Mouse (Mus musculus) embryonic fibroblast, embryonic 13.5 days (primary cell): ENCODE results near the gene Cops9. TPM values are rescaled to one million over a fixed set of nuclear protein-coding genes. Genes with fewer than 3 reads are reported as not detected.

Experiments used
- H3K27ac ChIP-seq: 2 replicates; pipeline ENCODE4 v1.5.1; 2012; ENCODE audit warnings: low read length, control low read depth, inconsistent platforms; ENCODE audit not compliant: insufficient read depth
- H3K4me1 ChIP-seq: 2 replicates; pipeline ENCODE4 v1.6.1; 2011; ENCODE audit warnings: low read length; ENCODE audit not compliant: control insufficient read depth, insufficient read depth
- H3K4me3 ChIP-seq: 2 replicates; pipeline ENCODE4 v1.5.1; 2011; ENCODE audit warnings: mild to moderate bottlenecking, control low read depth, low read length; ENCODE audit not compliant: insufficient read depth
- CTCF ChIP-seq: IDR thresholded peaks from 2 replicates; pipeline ENCODE4 v1.5.1; 2011; ENCODE audit warnings: mild to moderate bottlenecking, control low read depth, low read length, moderate library complexity, borderline replicate concordance; ENCODE audit not compliant: insufficient read depth
- POLR2A ChIP-seq: IDR thresholded peaks from 2 replicates; pipeline ENCODE4 v1.6.1; 2011; ENCODE audit warnings: low read depth, mild to moderate bottlenecking, control low read depth, low read length, moderate library complexity
- polyA plus RNA-seq: library from polyadenylated mRNA; stranded (reverse); fragments of >200 nt; gene quantifications from 2 replicates; pipeline ENCODE4 v1.2.4, GENCODE M21; 2011; ENCODE audit warnings: low read depth; ENCODE audit not compliant: missing spikeins, insufficient read length

The Cops9 gene
- polyA plus RNA-seq, 1 experiment: 188 TPM

GRCm38 (mm10) chr1:92613175-92613574 lies 28.6 kb downstream of the Cops9 start:
- TF ChIP-seq CTCF: no peak
- no peak for TF ChIP-seq POLR2A
- Histone ChIP-seq H3K4me1 (peaks cover 2% of the 10 kb centered on the region; the same call in 1 of the 2 replicates), H3K27ac (no peak overlapping the region), H3K4me3 (no peak overlapping the region)

DNA sequence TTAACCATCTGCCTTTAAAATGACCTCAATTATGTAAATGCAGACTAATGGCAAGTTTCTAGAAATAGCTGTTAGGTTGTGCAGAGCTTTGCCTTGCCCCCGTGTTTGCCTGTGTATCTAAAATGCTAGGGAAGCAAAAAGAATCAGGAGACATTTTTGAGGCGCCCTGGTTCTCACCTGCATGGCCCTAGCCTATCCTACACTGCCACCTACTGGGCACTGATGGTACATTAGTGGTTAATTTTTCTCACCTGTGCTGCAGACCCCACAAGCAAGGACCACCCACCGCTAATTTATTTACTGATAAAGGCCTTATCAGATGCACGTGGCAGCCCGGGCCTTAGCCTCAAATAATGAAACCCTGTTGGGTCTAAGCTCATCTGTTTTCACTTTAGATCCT lies 30.8 kb downstream of the Cops9 start:
- Histone ChIP-seq H3K27ac (no peak overlapping the region), H3K4me3 (no peak overlapping the region), H3K4me1 (peaks cover 2% of the 10 kb centered on the region; the same call in 1 of the 2 replicates)
- TF ChIP-seq CTCF (peak; percentile 63; the same call in 1 of the 2 replicates), POLR2A (no peak)

DNA sequence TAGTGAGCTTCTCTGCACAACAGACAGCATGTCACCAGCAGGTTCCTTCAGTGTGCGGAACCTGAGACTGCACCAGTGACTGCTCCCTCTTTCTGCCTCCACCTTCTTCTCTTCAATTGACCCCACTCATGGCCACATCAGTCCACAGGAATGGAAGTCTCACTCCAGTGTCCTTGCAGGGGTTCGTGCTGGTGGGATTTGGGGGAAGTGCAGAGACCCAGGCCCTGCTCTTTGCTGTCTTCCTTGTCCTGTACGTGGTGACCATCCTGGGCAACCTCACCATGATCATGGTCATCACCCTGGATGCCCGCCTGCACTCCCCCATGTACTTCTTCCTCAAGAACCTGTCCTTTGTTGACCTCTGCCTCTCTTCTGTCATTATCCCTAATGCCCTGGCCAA lies 34.1 kb downstream of the Cops9 start:
- no peaks in the 10 kb centered on the region for H3K4me1 ChIP-seq
- TF ChIP-seq POLR2A (no peak), CTCF (no peak)
- no peak overlapping the region for H3K4me3 ChIP-seq
- no peak overlapping the region for H3K27ac ChIP-seq

GRCm38 (mm10) chr1:92605482-92605881 lies 36.3 kb downstream of the Cops9 start, which contains the start of gene Olfr1410:
TSS of gene Olfr1410 (plus strand) at chr1:92605782.
- TF ChIP-seq POLR2A: no peak
- no peak for TF ChIP-seq CTCF
- no peak within 1 kb of the TSS for H3K4me3 ChIP-seq
- H3K27ac ChIP-seq: no peak within 1 kb of the TSS
- H3K4me1 ChIP-seq: no peaks in the 10 kb centered on the region

DNA sequence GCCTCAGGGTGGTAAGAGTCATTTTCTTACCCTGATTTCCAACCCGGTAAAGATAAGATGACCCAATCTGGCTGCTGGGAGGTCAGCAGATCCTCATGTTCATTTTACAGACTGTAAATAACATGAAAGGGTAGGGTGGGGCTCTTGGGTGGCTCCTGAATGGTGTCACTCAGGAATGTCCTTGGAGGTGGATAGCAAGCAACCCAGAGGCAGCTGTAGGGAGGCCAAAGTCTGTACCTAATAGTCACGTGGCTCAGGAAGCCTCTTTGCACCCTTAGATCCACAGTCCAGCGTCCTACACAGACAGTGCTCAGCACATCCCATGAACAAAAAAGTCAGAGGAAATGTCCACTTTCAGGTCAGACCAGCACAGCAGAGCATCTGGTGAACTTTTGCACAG lies 45.8 kb downstream of the Cops9 start:
- Histone ChIP-seq H3K4me1 (no peaks in the 10 kb centered on the region), H3K4me3 (no peak overlapping the region), H3K27ac (no peak overlapping the region)
- TF ChIP-seq POLR2A: no peak
- TF ChIP-seq CTCF: no peak

DNA sequence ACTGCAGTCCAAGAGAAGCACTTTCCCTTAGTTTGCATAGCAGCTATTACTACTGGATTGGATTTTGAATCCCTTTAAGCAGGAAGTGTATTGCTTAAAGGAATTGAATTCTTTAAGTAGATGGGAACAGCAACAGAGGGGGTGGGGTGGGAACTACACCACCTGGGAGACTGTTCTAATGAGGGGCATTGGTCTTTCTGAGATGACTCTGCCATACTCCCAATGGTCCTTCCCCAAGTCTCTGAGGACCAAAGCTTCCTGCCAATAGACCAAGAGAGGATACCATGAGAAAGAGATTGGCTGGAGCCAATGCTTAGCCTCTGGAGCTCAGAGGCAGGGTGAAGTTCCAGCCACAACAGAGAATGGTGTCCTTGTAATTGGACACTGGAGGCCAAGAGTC lies 47.7 kb downstream of the Cops9 start, which contains the start of gene Olfr1411:
Olfr1411 (plus strand) TSS at position 301 of the 400 bp plus-strand sequence.
- no peak within 1 kb of the TSS for H3K4me3 ChIP-seq
- no peaks in the 10 kb centered on the region for H3K4me1 ChIP-seq
- no peak within 1 kb of the TSS for H3K27ac ChIP-seq
- TF ChIP-seq POLR2A (no peak), CTCF (no peak)

Other genes starting within 250 kb of the Cops9 start
- 166 and 171 TPM in 2 replicates for gene Ndufa10, start 168.1 kb downstream of the Cops9 start, polyA plus RNA-seq
- gene Olfr1416, start 156.9 kb downstream of the Cops9 start, polyA plus RNA-seq: not detected in 2 replicates
- gene Olfr1415, start 145.9 kb downstream of the Cops9 start, polyA plus RNA-seq: not detected in 2 replicates
- gene Olfr1414, start 123.3 kb downstream of the Cops9 start, polyA plus RNA-seq: not detected in 2 replicates
- not detected in 2 replicates for gene Olfr1413, start 70.7 kb downstream of the Cops9 start, polyA plus RNA-seq
- not detected in 2 replicates for gene Olfr1412, start 56.2 kb downstream of the Cops9 start, polyA plus RNA-seq
- gene Olfr1411, start 47.6 kb downstream of the Cops9 start, polyA plus RNA-seq: not detected in 2 replicates
- gene Olfr1410, start 36.2 kb downstream of the Cops9 start, polyA plus RNA-seq: not detected in 2 replicates
- not detected in 2 replicates for gene Olfr12, start 24.2 kb downstream of the Cops9 start, polyA plus RNA-seq
- not detected in 2 replicates for gene Otos, start 6.9 kb upstream of the Cops9 start, polyA plus RNA-seq
- gene Gpc1, start 189.7 kb upstream of the Cops9 start, polyA plus RNA-seq: 105 and 112 TPM in 2 replicates